Mouse (Mus musculus) liver, postnatal 0 days (tissue): ENCODE results near the gene Rab6b. TPM values are rescaled to one million over a fixed set of nuclear protein-coding genes. Genes with fewer than 3 reads are reported as not detected.

ENCODE experiments used
- ATAC-seq: fragments of 200-750 bp; cut with Nextera tagmentation; 2 replicates; pipeline ENCODE4 v1.8.0; 2017; ENCODE audit warnings: mild to moderate bottlenecking, moderate library complexity
- DNase-seq: peaks from one replicate; pipeline ENCODE4 v3.0.0-alpha.2; 2016
- H3K27ac ChIP-seq: fragments of 300-500 bp; sonication (generic); 2 replicates; pipeline ENCODE4 v1.5.1; 2014; ENCODE audit warnings: antibody characterized with exemption, moderate library complexity, mild to moderate bottlenecking, low read depth
- H3K27me3 ChIP-seq: fragments of 300-500 bp; sonication (generic); 2 replicates; pipeline ENCODE4 v1.6.1; 2014; ENCODE audit warnings: low read length, control low read depth, mixed read lengths; ENCODE audit not compliant: insufficient read depth
- H3K36me3 ChIP-seq: fragments of 300-500 bp; sonication (generic); replicated peaks from 2 replicates; pipeline ENCODE4 v1.6.1; 2014; ENCODE audit warnings: mild to moderate bottlenecking, control low read depth, low read length, moderate library complexity, mixed read lengths; ENCODE audit not compliant: insufficient read depth
- H3K4me1 ChIP-seq: fragments of 300-500 bp; sonication (generic); 2 replicates; pipeline ENCODE4 v1.6.1; 2014; ENCODE audit warnings: antibody characterized with exemption, mild to moderate bottlenecking, control low read depth; ENCODE audit not compliant: insufficient read depth
- H3K4me2 ChIP-seq: fragments of 300-500 bp; sonication (generic); 2 replicates; pipeline ENCODE4 v1.6.1; 2014; ENCODE audit warnings: low read depth, mild to moderate bottlenecking, low read length, moderate library complexity, mixed read lengths
- H3K4me3 ChIP-seq: fragments of 300-500 bp; sonication (generic); 2 replicates; pipeline ENCODE4 v1.5.1; 2014; ENCODE audit warnings: low read depth, low read length
- H3K9ac ChIP-seq: fragments of 300-500 bp; sonication (generic); replicated peaks from 2 replicates; pipeline ENCODE4 v1.6.1; 2014; ENCODE audit warnings: mild to moderate bottlenecking, moderate library complexity
- H3K9me3 ChIP-seq: fragments of 300-500 bp; sonication (generic); 2 replicates; pipeline ENCODE4 v1.6.1; 2016; ENCODE audit warnings: mild to moderate bottlenecking, control low read depth, low read length, mixed read lengths
- CTCF ChIP-seq: sonication (generic); IDR thresholded peaks from 2 replicates; pipeline ENCODE4 v1.5.1; 2016; ENCODE audit warnings: antibody characterized with exemption, low read depth
- EP300 ChIP-seq: IDR thresholded peaks from 2 replicates; pipeline ENCODE4 v1.6.1; 2016; ENCODE audit warnings: antibody characterized with exemption, low read depth, mild to moderate bottlenecking
- whole genome bisulfite sequencing: fragments of 180-500 bp; shearing (Covaris S2); extraction: QIAGEN DNeasy Blood & Tissue Kit; methylation state at CpG from one replicate; pipeline ENCODE4 v1.1.7; 2014; ENCODE audit not compliant: insufficient replicate concordance; 5-methylcytosine and 5-hydroxymethylcytosine counted together
- polyA plus RNA-seq: library from polyadenylated mRNA; unstranded; fragments of >200 nt; fragmentation: Nextera tagmentation; extraction: Ambion mirVana; gene quantifications from 2 replicates; pipeline ENCODE4 v1.2.1, GENCODE M21; 2015

The Rab6b gene
- 0.25 and 0.26 TPM in 2 replicates for polyA plus RNA-seq

DNA sequence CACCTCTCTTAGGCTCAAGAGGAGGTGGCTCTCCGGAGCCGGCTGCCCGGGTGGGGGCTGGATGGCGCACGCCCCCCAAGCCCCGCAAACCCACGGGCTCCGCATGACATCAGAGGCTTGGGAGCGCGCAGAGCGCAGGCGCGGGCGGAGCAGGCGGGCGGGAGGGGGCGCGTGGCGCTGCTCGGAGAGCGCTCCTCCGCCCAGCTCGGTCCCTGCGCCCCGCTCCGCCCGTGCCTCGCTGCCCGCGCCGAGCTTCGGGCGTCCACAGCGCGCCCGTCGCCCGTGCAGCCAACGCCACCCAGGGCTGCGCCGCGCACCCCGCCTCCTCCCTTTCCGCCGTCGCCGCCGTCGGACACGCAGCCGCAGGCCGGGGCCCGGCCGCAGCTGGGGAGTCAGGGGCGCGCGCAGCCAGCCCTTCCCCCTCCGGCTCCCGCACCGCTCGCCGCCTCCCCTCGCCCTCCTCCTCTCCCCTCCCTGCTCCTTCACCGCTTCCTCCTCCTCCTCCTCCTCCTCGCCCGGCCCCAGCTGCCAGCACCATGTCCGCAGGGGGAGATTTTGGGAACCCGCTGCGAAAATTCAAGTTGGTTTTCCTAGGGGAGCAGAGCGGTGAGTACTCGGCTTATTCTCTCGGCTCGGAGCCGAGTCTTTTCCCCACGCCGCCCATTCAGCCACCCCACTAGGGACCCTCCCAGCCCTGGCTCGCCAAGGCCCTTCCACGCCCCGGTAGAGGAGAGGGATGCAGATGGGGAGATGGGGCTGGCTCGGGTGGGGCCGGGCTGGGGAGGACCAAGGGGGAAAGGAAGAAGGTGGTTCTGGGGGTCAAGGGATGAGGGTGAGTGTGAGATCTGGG lies at the start of gene Rab6b:
TSS of gene Rab6b (plus strand) at position 167 of the 850 bp plus-strand sequence.
- Histone ChIP-seq H3K4me1 (peaks cover 16% of the 10 kb centered on the region), H3K36me3 (no peaks in the 10 kb centered on the region), H3K9me3 (no peaks in the 10 kb centered on the region), H3K27me3 (peaks cover 43% of the 10 kb centered on the region), H3K27ac (no peak within 1 kb of the TSS), H3K4me3 (peak within 1 kb of the TSS; percentile 51), H3K4me2 (peak within 1 kb of the TSS; percentile 82), H3K9ac (peak within 1 kb of the TSS; percentile 48; the same call in 1 of the 2 replicates)
- DNase-seq (peak; percentile 31), ATAC-seq (peak; percentile 25)
- under 1% methylated on average over 44 of the region's 81 CpGs for WGBS
- TF ChIP-seq CTCF, result no peak
- no peak for TF ChIP-seq EP300

DNA sequence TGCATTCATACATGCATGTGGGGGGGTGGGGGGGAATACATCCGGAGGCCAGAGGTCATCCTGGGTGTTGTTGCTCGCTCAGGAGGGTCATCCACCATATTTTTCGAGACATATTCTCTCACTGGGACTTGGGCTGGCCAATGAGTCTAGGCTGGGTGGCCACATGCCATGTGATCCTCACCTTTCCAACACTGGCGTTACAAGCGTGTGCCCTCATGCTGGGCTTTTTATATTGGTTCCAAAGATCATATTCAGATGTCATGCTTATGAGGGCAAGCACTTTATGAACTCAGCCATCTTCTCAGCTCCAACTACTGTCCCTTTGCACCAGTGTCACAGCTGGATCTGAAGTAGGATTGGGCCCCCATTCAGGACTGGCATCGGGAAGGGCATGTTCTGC lies 48.0 kb upstream of the Rab6b start:
- no peak overlapping the region for H3K9ac ChIP-seq
- no peaks in the 10 kb centered on the region for H3K9me3 ChIP-seq
- WGBS, result 82% methylated on average over 6 of the region's 6 CpGs
- H3K4me1 ChIP-seq, result no peaks in the 10 kb centered on the region
- DNase-seq, result no peak
- H3K27ac ChIP-seq, result no peak overlapping the region
- no peak for TF ChIP-seq EP300
- no peak for TF ChIP-seq CTCF
- no peak overlapping the region for H3K4me2 ChIP-seq
- H3K4me3 ChIP-seq, result no peak overlapping the region
- no peaks in the 10 kb centered on the region for H3K36me3 ChIP-seq
- H3K27me3 ChIP-seq, result no peaks in the 10 kb centered on the region
- ATAC-seq, result no peak

DNA sequence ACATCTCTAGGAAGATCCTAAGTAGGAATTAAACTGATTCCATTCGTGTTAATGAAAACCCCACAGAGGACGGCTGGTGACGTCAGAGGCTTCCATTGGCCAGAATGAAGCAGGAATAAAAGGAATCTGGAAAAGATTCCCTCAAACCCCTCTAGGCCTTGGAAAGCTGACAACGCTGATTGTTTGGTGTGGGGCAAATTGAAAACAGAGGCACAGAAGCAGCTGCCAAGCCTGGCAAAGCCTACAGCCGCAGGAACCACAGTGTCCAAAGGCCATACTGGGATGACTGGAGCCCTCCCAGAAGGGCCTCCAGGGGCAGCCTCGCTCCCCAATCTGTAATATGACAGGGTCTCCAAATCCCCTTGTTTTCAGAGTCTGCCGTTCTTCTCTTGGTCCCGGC lies 44.7 kb upstream of the Rab6b start:
- H3K9ac ChIP-seq, result no peak overlapping the region
- ATAC-seq (no peak), DNase-seq (no peak)
- no peak overlapping the region for H3K4me2 ChIP-seq
- 80% methylated on average over 8 of the region's 8 CpGs for WGBS
- H3K27ac ChIP-seq, result no peak overlapping the region
- no peaks in the 10 kb centered on the region for H3K4me1 ChIP-seq
- TF ChIP-seq EP300 (no peak), CTCF (no peak)
- H3K36me3 ChIP-seq, result no peaks in the 10 kb centered on the region
- H3K9me3 ChIP-seq, result no peaks in the 10 kb centered on the region
- H3K27me3 ChIP-seq, result no peaks in the 10 kb centered on the region
- no peak overlapping the region for H3K4me3 ChIP-seq

DNA sequence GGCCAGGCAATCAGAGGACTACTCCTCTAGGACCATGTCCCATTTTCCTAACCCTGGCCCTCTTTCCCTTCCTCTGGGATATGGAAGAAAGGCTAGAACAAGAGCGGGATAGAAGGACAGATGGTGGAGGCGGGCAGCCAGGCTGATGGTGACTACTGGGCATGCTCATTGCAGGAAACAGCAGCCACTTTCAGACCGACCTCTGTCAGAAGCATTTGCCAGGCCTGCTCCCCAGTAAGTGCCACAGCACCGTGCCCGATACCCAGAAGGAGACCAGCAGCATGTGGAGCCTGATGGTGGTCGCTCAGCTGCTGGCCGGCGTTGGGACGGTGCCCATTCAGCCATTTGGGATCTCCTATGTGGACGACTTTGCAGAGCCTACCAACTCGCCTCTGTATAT lies 43.9 kb upstream of the Rab6b start:
- Histone ChIP-seq H3K4me3 (no peak overlapping the region), H3K27me3 (no peaks in the 10 kb centered on the region), H3K4me1 (no peaks in the 10 kb centered on the region), H3K9me3 (no peaks in the 10 kb centered on the region), H3K9ac (no peak overlapping the region), H3K4me2 (no peak overlapping the region), H3K36me3 (0 out of 2 replicates have a peak, but pooled peaks cover 3% of the 10 kb centered on the region), H3K27ac (no peak overlapping the region)
- no peak for DNase-seq
- WGBS, result 84% methylated on average over 11 of the region's 11 CpGs
- TF ChIP-seq CTCF, result no peak
- no peak for ATAC-seq

DNA sequence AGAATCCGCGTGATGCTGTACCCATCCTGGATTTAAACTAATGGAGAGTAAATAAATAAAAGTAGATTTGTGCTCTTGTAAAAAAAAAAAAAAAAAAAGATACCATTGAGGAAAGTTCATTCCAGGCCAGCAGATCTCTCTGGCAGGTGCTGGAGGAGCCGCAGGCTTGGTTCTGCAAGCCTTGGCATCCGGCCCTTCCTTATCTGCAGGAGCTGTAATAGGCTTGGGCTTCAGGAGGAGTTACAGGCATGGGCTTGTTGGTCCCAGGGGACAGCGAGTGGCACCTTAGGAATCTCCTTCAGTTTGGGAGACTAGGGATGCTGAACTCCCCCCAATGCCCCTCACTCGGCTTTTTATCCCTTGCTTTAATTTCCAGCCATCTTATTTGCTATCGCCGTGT lies 42.8 kb upstream of the Rab6b start:
- Histone ChIP-seq H3K27ac (no peak overlapping the region), H3K4me3 (no peak overlapping the region), H3K9me3 (no peaks in the 10 kb centered on the region), H3K4me1 (no peaks in the 10 kb centered on the region), H3K9ac (no peak overlapping the region), H3K4me2 (no peak overlapping the region), H3K36me3 (0 out of 2 replicates have a peak, but pooled peaks cover 3% of the 10 kb centered on the region), H3K27me3 (no peaks in the 10 kb centered on the region)
- WGBS, result 84% methylated on average over 8 of the region's 8 CpGs
- TF ChIP-seq EP300, result no peak
- TF ChIP-seq CTCF, result no peak
- DNase-seq (no peak), ATAC-seq (no peak)

DNA sequence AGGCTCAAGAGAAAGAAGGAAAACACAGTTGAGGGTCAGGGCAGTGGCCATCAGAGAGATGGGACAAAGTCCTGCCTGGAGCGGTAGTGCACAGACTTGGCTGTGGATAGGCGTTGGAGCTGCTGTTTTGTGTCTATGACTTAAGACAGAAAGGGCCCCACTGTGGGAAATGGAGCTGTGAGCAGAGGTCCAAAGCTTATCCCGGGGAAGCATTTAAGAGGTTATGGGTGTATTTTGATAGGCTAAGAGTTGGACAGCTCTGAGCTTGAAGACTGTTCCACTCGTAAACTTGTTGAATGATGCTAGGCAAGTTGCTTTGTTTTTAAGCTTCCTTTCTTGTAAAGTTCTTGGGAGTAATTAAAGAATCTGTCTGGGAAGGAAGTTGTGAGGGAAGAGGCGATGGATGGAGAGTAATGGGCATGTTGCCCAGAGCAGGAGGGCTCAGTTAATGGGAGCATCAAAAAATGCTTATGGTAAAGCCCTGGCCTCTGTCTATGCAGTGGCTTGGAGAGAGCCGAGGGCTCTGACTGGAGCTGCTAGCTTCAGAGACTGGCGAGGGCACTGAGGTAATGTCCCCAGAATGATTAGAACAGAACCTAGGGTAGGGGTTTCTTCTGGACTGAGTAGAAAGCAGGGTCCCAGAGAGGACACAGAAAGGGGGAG lies 39.9 kb upstream of the Rab6b start:
- H3K27me3 ChIP-seq, result no peaks in the 10 kb centered on the region
- H3K4me2 ChIP-seq, result no peak overlapping the region
- no peak overlapping the region for H3K27ac ChIP-seq
- no peaks in the 10 kb centered on the region for H3K4me1 ChIP-seq
- no peak overlapping the region for H3K4me3 ChIP-seq
- no peak for ATAC-seq
- TF ChIP-seq CTCF (no peak), EP300 (no peak)
- 0 out of 2 replicates have a peak, but pooled peaks cover 5% of the 10 kb centered on the region for H3K36me3 ChIP-seq
- no peak for DNase-seq
- WGBS, result 64% methylated on average over 7 of the region's 7 CpGs
- no peak overlapping the region for H3K9ac ChIP-seq
- no peaks in the 10 kb centered on the region for H3K9me3 ChIP-seq
